Mouse (Mus musculus): ENCODE results near the gene Dvl3.
A peak's percentile ranks its signal among the peaks of the same experiment; 100 is the strongest.

Gene Dvl3

GRCm38 (mm10) chr16:20497980-20498676, 18.7 kb upstream of the Dvl3 start:
- DNase-seq (ENCODE audit: low read depth, low spot score) = no peak

GRCm38 (mm10) chr16:20498677-20499475, 17.9 kb upstream of the Dvl3 start, which contains the start of gene Eif2b5:
TSS of gene Eif2b5 (plus strand) at chr16:20498817.
- DNase-seq (ENCODE audit: low read depth, low spot score) = peak; percentile 89

GRCm38 (mm10) chr16:20506000-20506399, 10.8 kb upstream of the Dvl3 start:
- no peak for DNase-seq (ENCODE audit: low read depth, low spot score)

GRCm38 (mm10) chr16:20509349-20509748, 7.4 kb upstream of the Dvl3 start:
- DNase-seq (ENCODE audit: low read depth, low spot score) = no peak

DNA sequence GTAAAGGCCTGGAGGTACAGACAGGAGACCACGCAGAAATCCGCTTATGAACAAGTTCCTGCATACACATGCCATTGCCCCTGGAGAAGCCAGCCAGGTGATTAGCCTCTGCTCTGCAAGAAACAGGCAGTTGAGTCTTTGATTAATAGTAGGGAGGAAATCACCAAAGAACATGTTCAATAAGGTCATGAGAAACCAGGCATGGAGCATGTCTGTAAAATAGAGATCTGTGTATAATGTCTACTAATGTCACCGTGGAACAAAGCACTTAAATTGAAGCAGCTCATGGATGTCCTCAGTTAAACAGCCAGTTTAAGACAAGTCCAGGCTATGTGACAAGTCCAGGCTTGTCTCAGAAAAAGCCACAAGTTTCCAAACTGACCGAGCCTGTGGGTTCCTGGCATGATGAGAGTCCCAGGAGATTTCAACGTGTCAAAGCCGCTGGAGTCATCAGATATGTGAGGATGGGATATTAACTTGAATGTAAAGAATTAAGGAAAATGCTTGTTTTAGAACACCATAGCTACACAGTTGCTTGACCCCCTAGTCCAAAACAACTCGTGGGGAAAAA, 5.4 kb upstream of the Dvl3 start:
- DNase-seq (ENCODE audit: low read depth, low spot score) = no peak

DNA sequence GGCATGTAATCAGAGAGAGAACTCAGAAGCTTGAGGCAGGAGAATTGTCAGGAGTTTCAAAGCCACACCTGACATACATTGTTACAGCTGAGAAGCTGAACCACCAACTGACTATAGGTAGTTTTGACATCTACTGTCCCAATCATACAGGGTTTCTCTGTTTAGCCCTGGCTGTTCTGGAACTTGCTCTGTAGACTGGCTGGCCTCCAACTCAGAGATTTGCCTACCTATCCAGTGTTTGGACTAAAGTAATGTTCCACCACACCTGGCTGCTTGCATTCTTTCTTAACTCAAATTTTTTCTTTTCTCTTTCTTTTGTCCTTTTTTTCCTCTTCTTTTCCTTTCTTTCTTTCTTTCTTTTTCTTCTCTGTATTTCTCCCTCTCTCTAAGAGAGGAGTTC, 750 bp upstream of the Dvl3 start:
- no peak for DNase-seq (ENCODE audit: low read depth, low spot score)

- DNase-seq (ENCODE audit: low read depth, low spot score) = no peak
Observed at GRCm38 (mm10) chr16:20517216-20517615, 434 bp downstream of the Dvl3 start.

GRCm38 (mm10) chr16:20517701-20518374, 1.1 kb downstream of the Dvl3 start:
- DNase-seq (ENCODE audit: low read depth, low spot score) = no peak

- DNase-seq (ENCODE audit: low read depth, low spot score) = no peak
Observed at GRCm38 (mm10) chr16:20523886-20524285, 7.1 kb downstream of the Dvl3 start.

DNA sequence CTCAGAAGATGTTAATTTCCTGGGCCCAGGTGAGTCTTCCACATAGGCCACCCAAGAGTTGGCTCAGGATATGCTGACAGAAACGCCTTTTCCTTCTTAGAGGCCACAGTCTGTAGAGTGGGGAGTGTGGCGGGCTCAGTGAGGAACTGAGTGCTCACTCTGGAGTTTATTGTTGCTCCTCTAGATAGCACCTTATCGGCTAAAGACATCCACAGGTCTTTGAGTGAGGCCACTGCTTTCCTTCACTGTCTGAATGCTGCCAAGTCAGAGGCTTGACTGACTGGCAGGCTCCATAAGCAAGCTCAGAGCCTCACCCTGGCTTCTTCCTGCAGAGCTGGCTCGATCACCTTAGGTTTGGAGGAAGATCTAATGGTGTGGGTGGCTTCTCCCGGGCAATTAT, 12.0 kb downstream of the Dvl3 start:
- no peak for DNase-seq (ENCODE audit: low read depth, low spot score)

- no peak for DNase-seq (ENCODE audit: low read depth, low spot score)
Observed at GRCm38 (mm10) chr16:20529375-20529774, 12.6 kb downstream of the Dvl3 start.

DNA sequence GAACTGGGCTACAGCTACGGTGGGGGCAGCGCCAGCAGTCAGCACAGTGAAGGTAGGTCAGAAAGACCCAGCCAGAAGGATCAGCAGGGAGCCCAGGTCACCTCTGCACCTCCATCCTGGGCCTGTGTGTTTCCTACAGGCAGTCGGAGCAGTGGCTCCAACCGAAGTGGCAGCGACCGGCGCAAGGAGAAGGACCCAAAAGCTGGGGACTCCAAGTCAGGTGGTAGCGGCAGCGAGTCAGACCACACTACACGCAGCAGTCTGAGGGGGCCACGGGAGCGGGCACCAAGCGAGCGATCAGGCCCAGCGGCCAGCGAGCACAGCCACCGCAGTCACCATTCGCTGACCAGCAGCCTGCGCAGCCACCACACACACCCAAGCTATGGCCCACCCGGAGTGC, 14.2 kb downstream of the Dvl3 start:
- DNase-seq (ENCODE audit: low read depth, low spot score) = no peak

DNA sequence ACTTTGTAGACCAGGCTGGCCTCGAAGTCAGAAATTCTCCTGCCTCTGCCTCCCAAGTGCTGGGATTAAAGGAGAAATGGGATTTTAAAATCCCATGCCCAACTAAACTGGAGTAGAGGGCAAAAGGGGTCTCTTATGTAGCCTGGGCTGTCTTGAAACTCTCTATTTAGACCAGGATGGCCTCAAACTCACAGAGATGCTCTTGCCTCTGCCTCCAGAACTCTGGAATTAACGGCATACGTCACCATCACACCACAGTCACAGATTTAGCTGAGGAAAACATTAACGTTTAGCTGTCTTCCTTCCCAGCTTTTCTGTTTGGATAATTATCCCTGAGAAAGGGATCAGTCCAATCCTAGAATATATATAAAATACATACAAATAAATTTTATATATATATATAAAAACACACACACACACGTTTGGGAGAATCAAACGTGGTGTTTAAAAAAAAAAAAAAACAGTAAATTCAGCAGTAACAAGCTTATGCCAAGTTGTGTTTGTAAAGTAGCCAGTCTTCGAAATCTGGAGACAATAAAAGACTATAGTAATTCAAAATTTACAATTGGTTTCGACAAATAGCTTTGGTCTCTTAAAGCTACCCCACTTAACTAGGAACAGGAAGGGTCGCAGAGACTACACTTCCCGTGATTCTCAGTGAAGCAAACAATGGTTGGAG, 18.0 kb downstream of the Dvl3 start:
- no peak for DNase-seq (ENCODE audit: low read depth, low spot score)

GRCm38 (mm10) chr16:20535296-20536080, 18.7 kb downstream of the Dvl3 start, which contains the start of gene Ap2m1:
TSS of gene Ap2m1 (plus strand) at chr16:20535478.
- peak; percentile 98 for DNase-seq (ENCODE audit: low read depth, low spot score)

DNA sequence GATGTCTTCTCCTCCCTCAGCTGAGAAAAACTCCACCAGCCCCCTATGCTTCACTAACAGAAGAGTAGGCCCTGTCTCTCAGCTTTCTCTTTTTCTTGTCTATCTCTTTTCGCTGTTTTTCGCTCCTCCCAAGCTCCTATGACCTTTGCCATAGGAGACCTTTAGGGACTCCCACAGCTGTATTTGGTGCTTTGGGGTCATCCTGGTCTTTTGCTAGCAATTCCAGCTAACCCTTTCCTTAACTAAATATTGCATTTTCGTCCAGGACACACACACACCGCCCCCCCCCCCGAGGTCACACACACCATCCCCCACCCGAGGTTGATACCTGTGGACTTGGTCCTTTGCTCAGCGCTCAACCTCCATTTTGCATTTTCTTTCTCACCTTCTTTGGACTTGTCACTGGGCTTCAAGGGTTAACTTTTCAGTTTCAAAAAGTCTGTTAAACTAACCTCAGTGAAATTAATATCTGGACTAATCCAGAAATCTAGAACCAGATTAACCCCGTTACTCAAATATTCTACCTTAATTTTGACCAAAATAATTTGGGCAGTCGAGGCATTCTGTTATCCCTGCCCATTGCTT, 19.4 kb downstream of the Dvl3 start:
- no peak for DNase-seq (ENCODE audit: low read depth, low spot score)

DNA sequence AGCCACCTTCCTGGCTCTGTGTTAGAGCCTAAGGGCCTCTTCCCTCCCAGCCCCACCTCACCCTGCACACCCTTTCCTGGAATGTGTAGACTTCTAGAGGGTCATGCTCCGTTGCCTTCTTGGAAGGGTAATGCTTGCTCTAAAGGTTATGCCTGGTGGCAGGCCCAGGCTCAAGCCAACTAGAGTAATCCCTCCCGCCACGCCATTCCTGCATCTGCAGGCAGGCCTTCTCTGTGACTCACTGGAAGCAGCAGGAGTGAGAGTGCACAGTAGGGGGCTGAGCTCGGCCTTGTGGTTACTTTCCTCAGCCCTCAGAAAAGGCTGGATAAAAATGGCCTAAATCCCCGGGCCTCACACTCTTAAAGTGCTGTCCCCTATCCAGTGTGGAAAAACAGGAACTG, 20.3 kb downstream of the Dvl3 start:
- no peak for DNase-seq (ENCODE audit: low read depth, low spot score)

DNA sequence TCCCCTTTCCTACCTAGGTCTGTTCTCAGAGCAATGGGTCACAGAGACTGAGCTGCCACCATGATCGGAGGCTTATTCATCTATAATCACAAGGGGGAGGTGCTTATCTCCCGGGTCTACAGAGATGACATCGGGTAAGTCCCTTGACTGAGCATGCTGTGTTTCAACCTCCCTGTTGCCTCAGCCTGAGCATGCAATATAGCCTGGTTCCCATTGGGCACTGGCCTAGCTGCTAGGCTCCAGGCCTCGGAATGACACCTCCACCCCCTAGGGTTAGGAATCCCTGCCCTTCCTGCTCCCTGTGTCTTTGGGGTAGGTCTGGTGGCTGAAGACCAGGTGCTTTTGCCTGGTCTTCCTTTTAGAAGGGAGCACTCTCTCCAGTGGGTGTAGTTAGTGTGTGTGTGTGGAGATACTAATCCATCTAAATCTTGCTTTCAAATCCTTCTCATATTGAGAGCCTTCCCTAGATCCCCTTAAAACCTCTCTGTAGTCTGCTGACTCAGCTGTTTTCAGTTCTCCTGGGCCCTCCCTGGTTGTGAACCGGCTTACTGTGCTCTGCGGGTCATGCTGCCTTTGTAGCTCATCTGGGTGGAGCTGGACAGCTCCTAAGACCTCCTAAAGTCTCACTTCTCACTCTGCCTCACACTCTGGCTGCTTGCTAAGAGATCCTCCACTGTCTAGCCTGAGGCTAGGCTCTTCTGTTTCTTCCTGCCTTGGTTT, 21.0 kb downstream of the Dvl3 start:
- peak; percentile 47 for DNase-seq (ENCODE audit: low read depth, low spot score)

DNA sequence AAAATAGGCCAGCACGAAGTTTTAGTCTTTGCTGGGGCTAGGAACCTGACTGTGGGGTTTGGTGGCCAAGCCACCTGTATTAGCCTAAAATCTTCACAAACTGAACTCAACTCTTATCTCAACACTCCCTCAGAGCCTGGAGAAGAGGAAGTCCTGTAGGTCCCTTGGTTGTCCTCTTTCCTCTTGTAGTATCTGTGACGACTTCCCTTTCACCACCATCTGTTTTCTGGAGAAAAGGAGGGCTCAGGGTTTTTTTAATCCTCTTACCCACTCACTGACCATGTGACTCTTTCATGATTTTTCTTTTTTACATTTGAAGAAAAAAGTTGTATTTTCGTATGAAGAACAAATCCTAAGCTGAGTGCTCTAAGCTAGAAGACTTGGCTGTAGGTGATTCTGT, 22.9 kb downstream of the Dvl3 start:
- DNase-seq (ENCODE audit: low read depth, low spot score) = no peak

GRCm38 (mm10) chr16:20540438-20540837, 23.7 kb downstream of the Dvl3 start:
- DNase-seq (ENCODE audit: low read depth, low spot score) = no peak

- DNase-seq (ENCODE audit: low read depth, low spot score) = no peak
Observed at GRCm38 (mm10) chr16:20545696-20546095, 28.9 kb downstream of the Dvl3 start.

All from retina, adult 2 months (tissue).